ENCODE assay signal across 8 mouse cellular contexts in genomic region chr11:120624680-120625111, GRCm38 (mm10). TPM values are rescaled to one million over a fixed set of nuclear protein-coding genes. Genes with fewer than 3 reads are reported as not detected.
DNase-seq lines count a peak whose midpoint lies in the region; ATAC-seq and TF ChIP-seq lines count a peak whose summit lies in the region.

No protein-coding gene starts in this region.

- peaks cover 83% of the 10 kb centered on the region for H3K4me1 ChIP-seq in E14TG2a.4 (replicated peaks; ENCODE audit: low read depth, low read length)
- peaks cover 2% of the 10 kb centered on the region; the same call in 1 of the 2 replicates for H3K4me1 ChIP-seq in forebrain, embryonic 11.5 days (replicated peaks; ENCODE audit: control insufficient read depth, insufficient read depth, low read length)
- peaks cover 18% of the 10 kb centered on the region for H3K4me1 ChIP-seq in heart, embryonic 16.5 days (ENCODE audit: control insufficient read depth, insufficient read depth, low read length)
- peaks cover 52% of the 10 kb centered on the region for H3K4me1 ChIP-seq in liver, embryonic 16.5 days (ENCODE audit: control insufficient read depth, low read depth, low read length)
- peaks cover 12% of the 10 kb centered on the region for H3K4me1 ChIP-seq in neural tube, embryonic 14.5 days (ENCODE audit: control insufficient read depth, insufficient read depth, low read length)

- under 1% methylated on average over 51 of the region's 53 CpGs for WGBS in forebrain, embryonic 11.5 days
- WGBS in heart, embryonic 16.5 days = under 1% methylated on average over 51 of the region's 53 CpGs
- under 1% methylated on average over 51 of the region's 53 CpGs for WGBS in liver, embryonic 16.5 days (ENCODE audit: insufficient replicate concordance)
- WGBS in neural tube, embryonic 14.5 days = under 1% methylated on average over 52 of the region's 53 CpGs

- H3K27ac ChIP-seq in forebrain, embryonic 11.5 days (ENCODE audit: low read depth, low read length) = peak overlapping the region; percentile 63
- peak overlapping the region; percentile 82 for H3K27ac ChIP-seq in heart, embryonic 16.5 days (ENCODE audit: low read length)
- H3K27ac ChIP-seq in liver, embryonic 16.5 days (ENCODE audit: low read length) = peak overlapping the region; percentile 92
- H3K27ac ChIP-seq in neural tube, embryonic 14.5 days (ENCODE audit: low read depth, low read length) = peak overlapping the region; percentile 86

- H3K27me3 ChIP-seq in E14TG2a.4 (ENCODE audit: insufficient read depth, low read length) = no peaks in the 10 kb centered on the region
- no peaks in the 10 kb centered on the region for H3K27me3 ChIP-seq in forebrain, embryonic 11.5 days (ENCODE audit: control insufficient read depth, insufficient read depth, low read length)
- no peaks in the 10 kb centered on the region for H3K27me3 ChIP-seq in heart, embryonic 16.5 days (ENCODE audit: control insufficient read depth, insufficient read depth, low read length)
- no peaks in the 10 kb centered on the region for H3K27me3 ChIP-seq in liver, embryonic 16.5 days (ENCODE audit: control insufficient read depth, insufficient read depth, low read depth, low read length)
- no peaks in the 10 kb centered on the region for H3K27me3 ChIP-seq in neural tube, embryonic 14.5 days (ENCODE audit: control insufficient read depth, insufficient read depth, low read length)

- DNase-seq in c-Kit-positive CD71-positive TER-119-negative erythroid progenitor cells, embryonic 14.5 days (ENCODE audit: low read depth) = peak; percentile 78
- peak; percentile 91 for DNase-seq in forebrain, embryonic 11.5 days (ENCODE audit: low spot score)
- peak; percentile 89 to 95 for DNase-seq in kidney, postnatal 36 days
- DNase-seq in testis, postnatal 14 days (ENCODE audit: low spot score) = peak; percentile 84

- peak; percentile 79 for ATAC-seq in forebrain, embryonic 11.5 days (replicated peaks; ENCODE audit: low FRiP score)
- peak; percentile 82 for ATAC-seq in heart, embryonic 16.5 days (replicated peaks; ENCODE audit: extremely low read depth, insufficient read depth, low FRiP score)
- ATAC-seq in liver, embryonic 16.5 days (ENCODE audit: low read depth) = peak; percentile 62
- ATAC-seq in neural tube, embryonic 14.5 days (ENCODE audit: low read depth) = peak; percentile 83

- H3K4me2 ChIP-seq in forebrain, embryonic 11.5 days (ENCODE audit: low read depth, low read length, severe bottlenecking) = peak overlapping the region; percentile 94
- H3K4me2 ChIP-seq in heart, embryonic 16.5 days (ENCODE audit: low read depth, low read length) = peak overlapping the region; percentile 100
- H3K4me2 ChIP-seq in liver, embryonic 16.5 days (ENCODE audit: low read depth, low read length) = peak overlapping the region; percentile 79
- peak overlapping the region; percentile 97 for H3K4me2 ChIP-seq in neural tube, embryonic 14.5 days (ENCODE audit: low read depth, low read length)

- TF ChIP-seq CTCF in E14TG2a.4 (conservative IDR thresholded peaks at IDR 0.05; ENCODE audit: low read length) = no peak

- H3K9me3 ChIP-seq in E14TG2a.4 (ENCODE audit: low read length) = no peaks in the 10 kb centered on the region
- H3K9me3 ChIP-seq in forebrain, embryonic 11.5 days (ENCODE audit: control insufficient read depth, low read length) = no peaks in the 10 kb centered on the region
- no peaks in the 10 kb centered on the region for H3K9me3 ChIP-seq in heart, embryonic 16.5 days (replicated peaks; ENCODE audit: control insufficient read depth, low read length)
- H3K9me3 ChIP-seq in liver, embryonic 16.5 days (replicated peaks; ENCODE audit: control insufficient read depth, low read length) = no peaks in the 10 kb centered on the region
- H3K9me3 ChIP-seq in neural tube, embryonic 14.5 days (ENCODE audit: control insufficient read depth, low read length) = no peaks in the 10 kb centered on the region

- peaks cover 82% of the 10 kb centered on the region for H3K36me3 ChIP-seq in E14TG2a.4 (ENCODE audit: insufficient read depth, low read length)
- H3K36me3 ChIP-seq in forebrain, embryonic 11.5 days (ENCODE audit: control insufficient read depth, insufficient read depth, low read length) = peaks cover 8% of the 10 kb centered on the region; the same call in 1 of the 2 replicates
- peaks cover 22% of the 10 kb centered on the region for H3K36me3 ChIP-seq in heart, embryonic 16.5 days (ENCODE audit: control insufficient read depth, insufficient read depth)
- H3K36me3 ChIP-seq in liver, embryonic 16.5 days (ENCODE audit: control insufficient read depth, insufficient read depth) = peaks cover 37% of the 10 kb centered on the region
- peaks cover 22% of the 10 kb centered on the region; the same call in 1 of the 2 replicates for H3K36me3 ChIP-seq in neural tube, embryonic 14.5 days (ENCODE audit: control insufficient read depth, insufficient read depth, low read length)

- peak overlapping the region; percentile 98 for H3K4me3 ChIP-seq in E14TG2a.4 (replicated peaks; ENCODE audit: low read length)
- H3K4me3 ChIP-seq in forebrain, embryonic 11.5 days (ENCODE audit: low read depth, low read length) = peak overlapping the region; percentile 97
- peak overlapping the region; percentile 99 for H3K4me3 ChIP-seq in heart, embryonic 16.5 days (ENCODE audit: low read length)
- H3K4me3 ChIP-seq in liver, embryonic 16.5 days (ENCODE audit: low read depth, low read length) = peak overlapping the region; percentile 90
- H3K4me3 ChIP-seq in neural tube, embryonic 14.5 days (ENCODE audit: low read depth, low read length) = peak overlapping the region; percentile 99

- H3K9ac ChIP-seq in forebrain, embryonic 11.5 days (ENCODE audit: low read length) = peak overlapping the region; percentile 74
- peak overlapping the region; percentile 83 for H3K9ac ChIP-seq in heart, embryonic 16.5 days (ENCODE audit: low read length)
- peak overlapping the region; percentile 91 for H3K9ac ChIP-seq in liver, embryonic 16.5 days (ENCODE audit: low read depth, low read length)
- H3K9ac ChIP-seq in neural tube, embryonic 14.5 days (replicated peaks; ENCODE audit: low read depth, low read length) = peak overlapping the region; percentile 73

RNA-seq across cellular contexts. Expression of gene Sirt7, which starts 0.3 kb away (rescaled TPM):
- polyA plus RNA-seq in forebrain, embryonic 11.5 days (2014; fragmentation: Nextera tagmentation; extraction: Ambion mirVana) = 37.8 and 41.1 TPM in 2 replicates
- polyA plus RNA-seq in heart, embryonic 16.5 days (2015; fragmentation: Nextera tagmentation; extraction: Ambion mirVana) = 21.1 and 28.1 TPM in 2 replicates
- 27.3 and 28.0 TPM in 2 replicates for polyA plus RNA-seq in liver, embryonic 16.5 days (2015; fragmentation: Nextera tagmentation; extraction: Ambion mirVana)
- polyA plus RNA-seq in neural tube, embryonic 14.5 days (2014; fragmentation: Nextera tagmentation; extraction: Ambion mirVana) = 42.8 and 48.2 TPM in 2 replicates

RNA-seq across cellular contexts. Expression of gene Pcyt2, which starts 7.0 kb away (rescaled TPM):
- polyA plus RNA-seq in forebrain, embryonic 11.5 days (2014; fragmentation: Nextera tagmentation; extraction: Ambion mirVana) = 126 and 134 TPM in 2 replicates
- 109 and 117 TPM in 2 replicates for polyA plus RNA-seq in heart, embryonic 16.5 days (2015; fragmentation: Nextera tagmentation; extraction: Ambion mirVana)
- polyA plus RNA-seq in liver, embryonic 16.5 days (2015; fragmentation: Nextera tagmentation; extraction: Ambion mirVana) = 158 and 184 TPM in 2 replicates
- 170 and 187 TPM in 2 replicates for polyA plus RNA-seq in neural tube, embryonic 14.5 days (2014; fragmentation: Nextera tagmentation; extraction: Ambion mirVana)

RNA-seq across cellular contexts. Expression of gene Mafg, which starts 8.7 kb away (rescaled TPM):
- polyA plus RNA-seq in forebrain, embryonic 11.5 days (2014; fragmentation: Nextera tagmentation; extraction: Ambion mirVana) = 25.5 and 26.4 TPM in 2 replicates
- polyA plus RNA-seq in heart, embryonic 16.5 days (2015; fragmentation: Nextera tagmentation; extraction: Ambion mirVana) = 14.7 and 19.1 TPM in 2 replicates
- polyA plus RNA-seq in liver, embryonic 16.5 days (2015; fragmentation: Nextera tagmentation; extraction: Ambion mirVana) = 29.4 and 30.9 TPM in 2 replicates
- polyA plus RNA-seq in neural tube, embryonic 14.5 days (2014; fragmentation: Nextera tagmentation; extraction: Ambion mirVana) = 30.5 and 36.8 TPM in 2 replicates

RNA-seq across cellular contexts. Expression of gene Npb, which starts 16.4 kb away (rescaled TPM):
- not detected in 2 replicates for polyA plus RNA-seq in forebrain, embryonic 11.5 days (2014; fragmentation: Nextera tagmentation; extraction: Ambion mirVana)
- polyA plus RNA-seq in heart, embryonic 16.5 days (2015; fragmentation: Nextera tagmentation; extraction: Ambion mirVana) = 13.6 and 15.5 TPM in 2 replicates
- 16.2 and 16.4 TPM in 2 replicates for polyA plus RNA-seq in liver, embryonic 16.5 days (2015; fragmentation: Nextera tagmentation; extraction: Ambion mirVana)
- 1.3 TPM in 1 of 2 replicates, not detected in the other for polyA plus RNA-seq in neural tube, embryonic 14.5 days (2014; fragmentation: Nextera tagmentation; extraction: Ambion mirVana)

RNA-seq across cellular contexts. Expression of gene Pycr1, which starts 18.9 kb away (rescaled TPM):
- polyA plus RNA-seq in forebrain, embryonic 11.5 days (2014; fragmentation: Nextera tagmentation; extraction: Ambion mirVana) = 33.7 and 36.9 TPM in 2 replicates
- 15.2 and 18.5 TPM in 2 replicates for polyA plus RNA-seq in heart, embryonic 16.5 days (2015; fragmentation: Nextera tagmentation; extraction: Ambion mirVana)
- polyA plus RNA-seq in liver, embryonic 16.5 days (2015; fragmentation: Nextera tagmentation; extraction: Ambion mirVana) = 4.8 and 5.1 TPM in 2 replicates
- 15.3 and 24.9 TPM in 2 replicates for polyA plus RNA-seq in neural tube, embryonic 14.5 days (2014; fragmentation: Nextera tagmentation; extraction: Ambion mirVana)

Comparison
In these comparisons a context has a peak if more than half of its experiments do, and no peak if none do; other contexts are left out.
1. Peak in every context shown above with its lines: DNase-seq, ATAC-seq, H3K4me3 ChIP-seq and H3K27ac ChIP-seq.